Mouse (Mus musculus) monocyte, adult 59 days (primary cell): ENCODE results near the gene Cfap20. TPM values are rescaled to one million over a fixed set of nuclear protein-coding genes. Genes with fewer than 3 reads are reported as not detected.

Source experiments
- total RNA-seq, 2 experiments: library from RNA; stranded (reverse); gene quantifications; one replicate each; pipeline ENCODE4 v1.2.4; 2023

Cfap20 gene
- 10 to 100 TPM; 36.4 to 36.8 TPM for total RNA-seq

DNA sequence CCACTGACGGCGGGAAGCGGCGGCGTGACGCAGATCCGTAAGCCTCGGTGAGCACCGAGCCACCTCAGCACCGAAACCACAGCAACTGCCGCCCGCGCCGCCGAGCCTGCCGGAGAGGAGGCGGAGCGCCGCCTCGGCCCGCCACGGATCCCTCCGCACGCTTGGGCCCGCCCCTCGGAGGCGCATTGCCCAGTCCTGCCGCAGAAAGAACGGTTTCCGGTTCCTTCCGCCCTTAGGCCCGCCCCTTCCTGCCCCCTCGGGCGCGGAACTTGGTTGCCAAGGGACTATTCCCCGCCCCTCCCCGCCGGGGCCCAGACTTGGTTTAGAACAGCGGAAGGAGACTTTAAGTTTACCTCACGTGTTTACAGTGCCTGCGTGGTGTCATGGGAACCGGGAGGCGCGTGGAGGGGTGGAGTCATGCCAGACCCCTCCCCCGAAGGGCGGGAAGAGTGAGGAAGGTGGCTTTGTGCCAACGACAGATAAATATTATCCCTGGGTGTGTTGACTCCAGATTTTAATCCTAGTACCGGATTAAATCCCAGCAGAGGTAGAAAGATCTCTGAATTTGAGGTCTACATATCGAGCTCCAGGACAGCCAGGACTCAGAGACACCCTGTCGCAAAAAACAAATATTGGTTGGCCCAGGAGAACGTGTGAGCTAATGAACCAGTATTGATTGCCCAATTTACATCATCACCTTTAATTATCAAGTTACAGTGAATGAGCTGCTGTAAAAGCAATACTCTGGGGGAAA lies at the start of gene Cfap20:
Cfap20 (minus strand) TSS at position 184 of the 754 bp plus-strand sequence.

Other genes with a start within 250 kb of the Cfap20 start
- 10 to 100 TPM; 71.4 to 75.3 TPM for gene Kifc3, start 232.1 kb downstream of the Cfap20 start, total RNA-seq
- gene Cngb1, start 128.3 kb downstream of the Cfap20 start, total RNA-seq: under 1 TPM in 1 of 2 experiments, not detected in 1; 0.43 TPM
- not detected for gene Tepp, start 124.3 kb downstream of the Cfap20 start, total RNA-seq
- 10 to 100 TPM; 13.0 TPM for gene Zfp319, start 102.9 kb downstream of the Cfap20 start, total RNA-seq
- gene Usb1, start 102.6 kb downstream of the Cfap20 start, total RNA-seq: 10 to 100 TPM; 40.3 to 45.5 TPM
- not detected for gene Mmp15, start 82.6 kb downstream of the Cfap20 start, total RNA-seq
- gene Csnk2a2, start 55.2 kb upstream of the Cfap20 start, total RNA-seq: 10 to 100 TPM; 61.3 to 68.6 TPM
- not detected for gene Ccdc113, start 99.2 kb upstream of the Cfap20 start, total RNA-seq
- not detected for gene Prss54, start 141.5 kb upstream of the Cfap20 start, total RNA-seq
- gene Gins3, start 198.6 kb upstream of the Cfap20 start, total RNA-seq: 1 to 10 TPM; 2.2 to 3.2 TPM
- under 1 TPM in 1 of 2 experiments, not detected in 1; 0.73 TPM for gene Ndrg4, start 242.1 kb upstream of the Cfap20 start, total RNA-seq